Mouse (Mus musculus): ENCODE results near the gene Renbp.

Gene Renbp

GRCm38 (mm10) chrX:73930402-73931062, at the start of gene Renbp:
Gene Renbp, minus strand, starts transcription at chrX:73930850.
- no peak for DNase-seq

- no peak for DNase-seq
Measured at GRCm38 (mm10) chrX:73977783-73978182, 47.1 kb upstream of the Renbp start.

GRCm38 (mm10) chrX:73976283-73976682, 45.6 kb upstream of the Renbp start:
- no peak for DNase-seq

- no peak for DNase-seq
Measured at GRCm38 (mm10) chrX:73972774-73973173, 42.1 kb upstream of the Renbp start.

- no peak for DNase-seq
Measured at GRCm38 (mm10) chrX:73970781-73971180, 40.1 kb upstream of the Renbp start.

GRCm38 (mm10) chrX:73969729-73970128, 39.1 kb upstream of the Renbp start:
- DNase-seq, result no peak

- no peak for DNase-seq
Measured at GRCm38 (mm10) chrX:73969167-73969566, 38.5 kb upstream of the Renbp start.

GRCm38 (mm10) chrX:73967177-73968075, 36.8 kb upstream of the Renbp start:
- DNase-seq, result peak; percentile 90 to 93

- DNase-seq, result peak; percentile 91 to 93
Measured at GRCm38 (mm10) chrX:73966248-73967176, 35.9 kb upstream of the Renbp start, which contains the start of gene Hcfc1. Gene Hcfc1, minus strand, starts transcription at chrX:73966357.

GRCm38 (mm10) chrX:73965307-73965706, 34.7 kb upstream of the Renbp start:
- peak; percentile 55 to 62 for DNase-seq

- DNase-seq, result peak in 1 of 2 experiments; percentile 22
Measured at GRCm38 (mm10) chrX:73964363-73964762, 33.7 kb upstream of the Renbp start.

- DNase-seq, result no peak
Measured at GRCm38 (mm10) chrX:73954988-73955387, 24.3 kb upstream of the Renbp start.

- no peak for DNase-seq
Measured at GRCm38 (mm10) chrX:73952603-73953002, 22.0 kb upstream of the Renbp start.

GRCm38 (mm10) chrX:73949341-73949740, 18.7 kb upstream of the Renbp start:
- no peak for DNase-seq

GRCm38 (mm10) chrX:73948647-73949046, 18.0 kb upstream of the Renbp start:
- DNase-seq, result peak; percentile 78 to 79

- DNase-seq, result no peak
Measured at GRCm38 (mm10) chrX:73946896-73947295, 16.2 kb upstream of the Renbp start.

- no peak for DNase-seq
Measured at GRCm38 (mm10) chrX:73942294-73942693, 11.6 kb upstream of the Renbp start.

GRCm38 (mm10) chrX:73941860-73942259, 11.2 kb upstream of the Renbp start:
- DNase-seq, result no peak

GRCm38 (mm10) chrX:73931871-73932270, 1.2 kb upstream of the Renbp start:
- no peak for DNase-seq

- peak in 1 of 2 experiments; percentile 21 for DNase-seq
Measured at GRCm38 (mm10) chrX:73922550-73922882, 8.1 kb downstream of the Renbp start.

GRCm38 (mm10) chrX:73921823-73922549, 8.7 kb downstream of the Renbp start, which contains the start of the genes Arhgap4 and Naa10:
Gene Arhgap4, minus strand, starts transcription at chrX:73921870.
Gene Naa10, minus strand, starts transcription at chrX:73921944.
- peak; percentile 94 to 97 for DNase-seq

GRCm38 (mm10) chrX:73921285-73921822, 9.3 kb downstream of the Renbp start:
- DNase-seq, result peak in 1 of 2 experiments; percentile 27

All from cerebellum, postnatal 14 days (tissue).